Mouse (Mus musculus) cerebellum, adult 2 months (tissue): ENCODE measurements around the gene Sgms1. TPM values are rescaled to one million over a fixed set of nuclear protein-coding genes. Genes with fewer than 3 reads are reported as not detected.

ENCODE experiments used
- DNase-seq, 2 experiments: peaks; one replicate each; pipeline ENCODE4 v3.0.0; 2021
- H3K27ac ChIP-seq: fragments of 200-500 bp; 2 replicates; pipeline ENCODE4 v1.5.1; 2012; ENCODE audit warnings: low read length, control low read depth, inconsistent platforms; ENCODE audit not compliant: insufficient read depth
- H3K27me3 ChIP-seq: fragments of 200-500 bp; 2 replicates; pipeline ENCODE4 v1.6.1; 2012; ENCODE audit warnings: inconsistent platforms, mild to moderate bottlenecking, low read length, moderate library complexity; ENCODE audit not compliant: control insufficient read depth, insufficient read depth
- H3K4me1 ChIP-seq: fragments of 200-500 bp; 2 replicates; pipeline ENCODE4 v1.6.1; 2011; ENCODE audit warnings: low read length; ENCODE audit not compliant: control insufficient read depth, insufficient read depth
- H3K4me3 ChIP-seq: fragments of 200-500 bp; replicated peaks from 2 replicates; pipeline ENCODE3; 2011; ENCODE audit warnings: mild to moderate bottlenecking, low read depth, low read length, control low read depth; ENCODE audit not compliant: insufficient read depth
- CTCF ChIP-seq: fragments of 200-500 bp; IDR thresholded peaks from 2 replicates; pipeline ENCODE4 v1.5.1; 2011; ENCODE audit warnings: low read depth, mild to moderate bottlenecking, control low read depth, low read length, moderate library complexity, borderline replicate concordance; ENCODE audit not compliant: insufficient read depth
- POLR2A ChIP-seq: fragments of 200-500 bp; IDR thresholded peaks from 2 replicates; pipeline ENCODE4 v1.6.1; 2011; ENCODE audit warnings: low read length, control low read depth, borderline replicate concordance; ENCODE audit not compliant: insufficient read depth
- WGBS: fragments of 180-500 bp; shearing (Covaris S2); methylation state at CpG from one replicate; pipeline ENCODE4 v1.1.7; 2018; 5-methylcytosine and 5-hydroxymethylcytosine counted together
- polyA plus RNA-seq: library from polyadenylated mRNA; depleted of rRNA; stranded (reverse); fragments of >200 nt; gene quantifications from 2 replicates; pipeline ENCODE4 v1.2.3, GENCODE M21; 2012

The Sgms1 gene
- polyA plus RNA-seq, 1 experiment = 34.7 TPM

DNA sequence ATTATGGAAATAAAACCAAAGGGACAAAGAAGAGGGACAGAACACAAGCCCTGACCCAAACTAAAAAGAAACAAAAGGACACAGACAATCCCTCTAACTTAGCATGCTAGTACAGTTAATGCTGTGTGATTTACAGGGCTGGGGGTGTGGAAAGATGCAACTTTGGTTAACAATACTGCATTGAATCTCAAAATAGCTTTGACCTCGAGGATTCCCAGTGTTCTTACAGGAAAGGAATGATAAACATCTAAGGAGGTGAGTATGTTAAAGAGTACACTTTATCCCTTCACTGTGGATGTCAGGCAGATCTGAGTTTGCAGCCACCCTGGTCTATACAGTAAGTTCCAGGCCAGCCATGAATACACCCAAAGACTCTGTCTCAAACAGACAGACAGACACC lies 194.7 kb downstream of the Sgms1 start:
- no peak for TF ChIP-seq POLR2A
- TF ChIP-seq CTCF = no peak
- no peak overlapping the region for H3K27ac ChIP-seq
- no peaks in the 10 kb centered on the region for H3K27me3 ChIP-seq
- WGBS = 38% methylated on average over 1 of the region's 1 CpGs
- no peak for DNase-seq
- no peaks in the 10 kb centered on the region for H3K4me1 ChIP-seq
- H3K4me3 ChIP-seq = no peak overlapping the region

DNA sequence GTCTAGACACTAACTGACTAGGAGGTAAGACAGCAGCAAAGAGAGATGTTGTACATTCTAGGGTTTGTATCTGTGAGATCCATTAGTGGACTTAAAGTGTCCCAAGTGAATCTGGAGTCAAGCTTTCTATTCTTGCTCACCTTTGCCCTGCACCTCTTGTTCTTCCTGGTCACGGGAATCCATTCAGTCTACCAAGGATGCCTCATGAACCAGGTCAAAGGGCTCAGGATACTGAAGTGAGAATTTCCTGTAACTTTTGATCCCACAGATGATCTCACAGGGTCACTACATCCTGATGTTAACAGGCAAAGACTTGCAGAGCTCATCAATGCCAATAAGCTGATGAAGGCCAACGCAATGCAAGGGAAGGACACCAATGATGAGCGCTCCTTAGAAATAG lies 195.4 kb downstream of the Sgms1 start:
- no peak overlapping the region for H3K4me3 ChIP-seq
- 96% methylated on average over 3 of the region's 3 CpGs for WGBS
- DNase-seq = no peak
- no peaks in the 10 kb centered on the region for H3K4me1 ChIP-seq
- H3K27me3 ChIP-seq = no peaks in the 10 kb centered on the region
- TF ChIP-seq POLR2A (no peak), CTCF (no peak)
- no peak overlapping the region for H3K27ac ChIP-seq

DNA sequence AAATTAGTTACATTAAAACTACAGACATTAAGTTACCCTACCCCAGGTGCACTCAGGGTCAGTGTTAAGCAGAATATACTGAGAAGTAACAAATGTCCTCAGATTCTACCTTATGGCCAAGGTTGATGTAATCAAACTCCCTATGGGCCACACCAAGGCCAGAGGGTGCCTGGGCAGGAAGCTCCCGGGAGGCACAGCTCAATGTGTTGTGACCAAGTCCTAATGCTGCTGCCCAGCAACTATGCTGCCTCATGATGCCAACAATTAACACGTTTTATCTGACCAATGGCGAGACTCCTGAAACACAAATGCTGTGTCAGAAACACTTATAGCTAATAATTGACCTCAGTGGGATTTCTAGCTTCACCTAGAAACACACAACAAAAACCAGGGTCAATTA lies 197.9 kb downstream of the Sgms1 start:
- no peak for DNase-seq
- Histone ChIP-seq H3K27ac (no peak overlapping the region), H3K4me3 (no peak overlapping the region), H3K4me1 (peaks cover 1% of the 10 kb centered on the region; the same call in 1 of the 2 replicates), H3K27me3 (no peaks in the 10 kb centered on the region)
- TF ChIP-seq CTCF (no peak), POLR2A (no peak)
- 87% methylated on average over 3 of the region's 3 CpGs for WGBS

DNA sequence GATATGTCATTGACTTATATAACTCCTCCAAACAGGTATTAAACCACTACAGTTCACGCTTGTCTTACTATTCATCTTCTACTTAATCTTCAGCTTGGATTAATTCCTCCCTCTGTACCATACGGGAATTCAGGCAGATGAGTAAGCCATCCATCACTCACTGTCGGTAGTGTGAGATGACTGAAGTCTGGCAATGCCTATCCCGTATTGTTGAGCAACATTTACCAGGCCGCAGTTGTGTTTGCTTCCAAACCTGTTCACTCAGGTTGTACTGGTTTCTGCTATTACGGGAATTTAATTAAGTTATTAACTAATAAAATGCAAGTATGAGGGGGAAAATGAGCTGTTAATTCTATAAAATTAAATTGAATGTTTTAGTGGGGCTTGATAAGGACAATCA lies 199.6 kb downstream of the Sgms1 start:
- DNase-seq = no peak
- Histone ChIP-seq H3K27ac (no peak overlapping the region), H3K27me3 (no peaks in the 10 kb centered on the region), H3K4me3 (no peak overlapping the region), H3K4me1 (peaks cover 4% of the 10 kb centered on the region; the same call in 1 of the 2 replicates)
- WGBS = 94% methylated on average over 6 of the region's 6 CpGs
- no peak for TF ChIP-seq CTCF
- no peak for TF ChIP-seq POLR2A

DNA sequence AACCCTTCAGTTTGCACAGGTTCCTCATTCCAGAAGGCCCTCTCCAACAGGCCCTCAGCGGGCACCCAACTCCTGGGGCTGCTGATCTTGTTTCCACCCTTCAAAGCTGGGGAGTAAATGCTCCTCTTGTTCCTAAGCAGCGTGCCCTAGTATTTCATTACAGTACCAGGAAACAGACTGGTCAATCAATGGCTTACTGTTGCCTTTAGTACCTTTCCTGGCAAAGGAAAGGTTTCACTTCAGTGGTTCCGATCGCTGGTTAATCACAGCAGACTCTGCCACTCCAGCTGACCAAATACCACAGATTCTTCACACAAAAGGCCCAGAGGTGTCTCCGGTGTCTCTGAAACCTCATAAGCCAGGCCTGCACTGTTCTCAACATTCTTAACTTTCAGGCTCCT lies 200.5 kb downstream of the Sgms1 start:
- H3K27ac ChIP-seq = no peak overlapping the region
- no peak for TF ChIP-seq CTCF
- TF ChIP-seq POLR2A = no peak
- 77% methylated on average over 5 of the region's 5 CpGs for WGBS

DNA sequence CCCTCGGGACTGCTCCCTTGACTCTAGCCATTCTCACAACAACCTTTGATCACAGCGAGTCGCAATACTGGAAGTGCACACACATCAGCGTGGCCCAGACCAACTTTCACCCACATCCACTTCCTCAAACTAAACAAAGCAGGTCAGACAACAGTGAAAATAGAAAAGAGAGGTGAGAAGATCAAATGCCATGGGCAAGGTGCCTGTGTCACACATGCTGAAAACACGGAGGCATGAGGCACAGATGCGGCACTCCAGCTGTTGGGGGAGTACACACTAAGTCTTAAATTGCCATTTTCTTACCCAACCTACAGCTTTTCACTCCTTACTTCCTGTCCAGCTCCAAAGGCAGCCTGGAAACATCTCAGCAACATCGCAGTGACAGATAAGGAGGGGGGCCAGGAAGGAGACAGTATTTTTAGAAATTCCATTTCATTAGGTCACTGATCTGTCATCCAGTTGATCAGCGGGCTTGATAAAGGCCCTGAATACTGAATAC lies 202.9 kb downstream of the Sgms1 start:
- H3K4me1 ChIP-seq = peaks cover 4% of the 10 kb centered on the region; the same call in 1 of the 2 replicates
- no peak for DNase-seq
- no peak overlapping the region for H3K4me3 ChIP-seq
- H3K27ac ChIP-seq = no peak overlapping the region
- H3K27me3 ChIP-seq = no peaks in the 10 kb centered on the region
- TF ChIP-seq CTCF (no peak), POLR2A (no peak)
- 84% methylated on average over 8 of the region's 8 CpGs for WGBS

More for the DNA sequence above, 200.5 kb downstream of the Sgms1 start:
- H3K27me3 ChIP-seq = no peaks in the 10 kb centered on the region
- DNase-seq = no peak
- peaks cover 4% of the 10 kb centered on the region; the same call in 1 of the 2 replicates for H3K4me1 ChIP-seq
- H3K4me3 ChIP-seq = no peak overlapping the region

DNA sequence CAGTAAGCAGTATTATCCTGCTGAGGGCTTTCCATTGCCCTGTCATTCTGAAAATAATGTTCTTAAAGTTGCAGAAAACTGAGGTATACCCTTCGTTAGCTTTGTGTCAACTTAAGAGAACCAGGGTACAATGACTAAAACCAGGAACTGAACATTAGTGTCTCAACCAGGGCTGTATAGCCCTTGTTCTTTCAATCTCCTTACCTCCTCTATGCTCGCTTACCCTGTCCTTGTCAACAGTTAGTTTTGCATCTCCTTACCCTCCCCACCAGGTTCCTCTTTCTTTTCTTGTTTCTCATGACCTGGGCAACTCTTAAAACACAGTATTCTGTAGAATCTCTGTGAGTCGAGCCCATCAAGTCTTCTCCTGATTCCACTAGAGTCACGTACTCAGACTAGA lies 206.5 kb downstream of the Sgms1 start:
- H3K4me1 ChIP-seq = peaks cover 13% of the 10 kb centered on the region
- DNase-seq = no peak
- TF ChIP-seq CTCF = no peak
- TF ChIP-seq POLR2A = no peak
- H3K27me3 ChIP-seq = no peaks in the 10 kb centered on the region
- H3K4me3 ChIP-seq = no peak overlapping the region
- H3K27ac ChIP-seq = no peak overlapping the region
- 94% methylated on average over 4 of the region's 4 CpGs for WGBS

DNA sequence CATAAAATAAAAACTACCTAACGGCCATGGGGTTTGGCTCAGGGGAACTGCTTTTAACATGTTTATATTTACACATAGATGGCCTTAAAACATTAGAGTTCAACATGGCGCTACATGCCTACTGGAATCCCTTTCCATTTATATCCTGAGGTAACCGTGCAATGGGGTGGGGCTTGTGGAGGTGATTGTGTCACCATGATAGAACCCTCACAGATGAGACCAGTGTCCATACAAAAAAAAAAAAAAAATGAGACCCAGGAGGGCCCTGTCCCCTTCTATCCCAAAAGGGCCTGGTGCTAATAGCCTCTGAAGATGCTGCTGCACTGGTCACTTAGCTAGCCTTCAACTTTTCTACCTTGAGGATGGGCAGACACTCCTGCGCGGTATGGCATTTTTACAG lies 207.0 kb downstream of the Sgms1 start:
- peaks cover 14% of the 10 kb centered on the region for H3K4me1 ChIP-seq
- no peak for DNase-seq
- H3K27me3 ChIP-seq = no peaks in the 10 kb centered on the region
- TF ChIP-seq CTCF (no peak), POLR2A (no peak)
- no peak overlapping the region for H3K4me3 ChIP-seq
- 96% methylated on average over 5 of the region's 5 CpGs for WGBS
- no peak overlapping the region for H3K27ac ChIP-seq
